Mouse (Mus musculus): ENCODE results near the gene Sbsn. TPM values are rescaled to one million over a fixed set of nuclear protein-coding genes. Genes with fewer than 3 reads are reported as not detected.

Sbsn gene
- 0.45 and 25.6 TPM in 2 replicates for polyA plus RNA-seq (2015; fragmentation: Nextera tagmentation; extraction: Ambion mirVana)

DNA sequence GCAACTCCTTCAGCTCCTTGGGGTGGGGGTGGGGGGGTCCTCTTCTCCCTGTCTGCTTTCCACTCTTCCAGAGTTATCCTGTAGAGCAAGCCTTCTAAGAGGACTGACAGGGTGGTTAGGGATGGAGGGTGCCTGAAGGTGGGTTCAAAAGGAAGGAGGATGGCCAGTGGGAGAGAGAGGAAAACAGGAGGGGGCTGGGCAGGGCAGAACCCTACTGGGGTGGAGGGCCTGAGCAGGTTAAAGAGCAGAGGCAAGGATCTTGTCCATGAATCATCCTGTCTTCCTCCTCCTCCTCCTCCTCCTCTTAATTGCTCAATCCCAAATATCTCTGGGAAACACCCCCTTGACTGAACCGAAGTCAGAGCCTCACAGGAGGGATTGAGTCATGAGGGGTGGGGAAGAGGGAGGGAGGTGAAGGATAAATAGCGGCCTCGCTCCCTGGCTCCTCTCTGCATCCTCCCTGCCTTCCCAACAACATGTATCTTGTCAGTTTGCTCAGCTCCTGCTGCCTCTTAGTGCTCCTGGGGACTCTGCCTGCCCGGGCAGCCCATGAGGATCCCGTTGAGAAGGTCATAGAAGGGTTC is at the start of gene Sbsn:
Sbsn (plus strand) TSS at position 386 of the 584 bp plus-strand sequence.

DNA sequence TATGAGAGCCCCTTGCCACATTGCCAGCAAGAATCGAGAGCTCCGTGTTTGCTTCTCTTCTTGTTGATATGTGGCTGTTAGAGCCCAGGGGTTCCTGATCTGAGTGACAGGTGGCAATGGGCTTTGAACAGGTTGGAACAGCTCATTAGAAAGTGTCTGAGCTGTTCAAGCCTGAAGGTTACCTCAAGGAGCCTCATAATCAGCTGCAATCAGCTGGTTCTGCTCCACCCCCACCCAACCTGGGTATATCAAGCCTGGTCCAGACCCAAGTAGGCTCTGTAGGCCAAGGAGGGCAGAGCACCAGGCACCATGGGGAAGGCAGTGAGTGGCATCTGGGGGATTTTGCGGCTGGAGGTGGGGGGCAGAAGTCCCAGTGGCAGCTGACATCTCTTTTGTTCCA is 39.3 kb upstream of the Sbsn start, which contains the start of gene Atp4a:
Atp4a (plus strand) TSS at position 268 of the 400 bp plus-strand sequence.

DNA sequence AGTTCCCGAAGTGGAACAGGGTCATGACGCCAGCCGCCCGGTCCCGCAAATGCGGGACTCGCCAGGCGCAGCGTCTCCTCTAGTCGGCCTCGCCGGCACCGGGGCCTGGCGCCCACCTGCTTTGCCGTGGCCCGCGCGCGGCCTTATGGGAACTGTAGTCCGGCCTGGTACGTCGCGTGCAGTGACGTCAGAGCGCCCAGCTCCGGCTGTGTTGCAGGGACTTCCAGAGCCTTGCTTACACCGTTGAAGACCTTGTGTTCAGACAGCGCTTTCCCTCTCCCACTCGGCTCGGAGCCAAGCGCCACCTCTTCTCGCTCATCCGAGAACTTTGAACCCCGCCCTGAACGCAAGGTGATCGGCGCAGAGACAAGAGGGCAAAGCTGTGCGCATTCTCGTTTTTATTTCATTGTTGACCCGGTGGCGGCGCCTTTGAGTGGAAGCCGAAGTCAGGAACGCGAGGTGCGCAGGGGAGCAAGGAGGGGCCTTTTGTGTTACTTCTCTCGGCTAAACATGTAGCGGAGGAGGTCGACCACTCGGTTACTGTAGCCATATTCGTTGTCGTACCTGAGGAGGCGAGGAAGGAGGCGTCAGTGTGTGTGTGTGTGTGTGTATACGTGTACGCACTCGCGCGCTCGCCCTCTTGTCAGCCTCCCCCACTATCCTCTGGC is 21.7 kb upstream of the Sbsn start, which contains the start of gene Tmem147:
Tmem147 (minus strand) TSS at position 145 of the 668 bp plus-strand sequence.

DNA sequence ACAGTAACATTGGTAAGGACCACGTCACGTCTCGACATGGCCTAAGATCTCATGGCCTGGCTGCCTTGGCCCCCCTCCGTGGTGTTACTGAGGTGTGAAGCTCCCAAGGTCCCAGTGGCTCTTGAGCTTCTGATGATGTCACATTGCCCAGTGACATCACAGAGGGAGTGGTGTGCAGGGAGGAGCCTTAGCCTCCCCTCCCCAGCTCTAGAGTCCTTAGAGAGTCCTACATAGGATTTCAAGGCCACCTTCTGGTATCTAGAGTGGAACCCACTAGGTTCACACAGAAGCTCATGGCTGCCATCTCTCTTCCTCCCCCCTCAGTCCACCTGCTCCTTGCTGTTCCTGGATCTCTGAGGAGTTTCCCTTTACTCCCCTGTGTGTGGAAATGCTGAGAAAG is 7.7 kb upstream of the Sbsn start, which contains the start of gene Gapdhs:
Gapdhs (minus strand) TSS at position 65 of the 400 bp plus-strand sequence.

DNA sequence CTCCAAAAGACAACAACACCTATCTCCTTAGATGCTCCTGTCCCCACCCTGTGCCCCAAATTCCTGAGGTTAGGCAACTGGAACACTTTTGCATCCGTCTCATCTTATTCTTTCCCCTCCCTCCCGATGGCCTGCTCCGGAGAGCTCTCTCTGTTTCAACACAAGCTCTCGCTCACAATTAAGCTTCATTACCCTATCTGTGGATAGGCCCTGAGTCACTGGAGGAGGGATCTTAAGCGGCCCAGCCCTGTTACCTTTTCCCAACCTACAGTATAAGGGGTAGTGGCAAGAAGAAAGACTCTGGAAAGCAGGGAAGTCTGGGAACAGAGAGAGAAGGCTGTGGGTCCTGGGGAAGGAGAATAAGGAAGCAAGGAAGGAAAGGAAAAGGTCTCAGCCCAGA is 12.2 kb downstream of the Sbsn start, which contains the start of gene Dmkn:
Dmkn (plus strand) TSS at position 301 of the 400 bp plus-strand sequence.

DNA sequence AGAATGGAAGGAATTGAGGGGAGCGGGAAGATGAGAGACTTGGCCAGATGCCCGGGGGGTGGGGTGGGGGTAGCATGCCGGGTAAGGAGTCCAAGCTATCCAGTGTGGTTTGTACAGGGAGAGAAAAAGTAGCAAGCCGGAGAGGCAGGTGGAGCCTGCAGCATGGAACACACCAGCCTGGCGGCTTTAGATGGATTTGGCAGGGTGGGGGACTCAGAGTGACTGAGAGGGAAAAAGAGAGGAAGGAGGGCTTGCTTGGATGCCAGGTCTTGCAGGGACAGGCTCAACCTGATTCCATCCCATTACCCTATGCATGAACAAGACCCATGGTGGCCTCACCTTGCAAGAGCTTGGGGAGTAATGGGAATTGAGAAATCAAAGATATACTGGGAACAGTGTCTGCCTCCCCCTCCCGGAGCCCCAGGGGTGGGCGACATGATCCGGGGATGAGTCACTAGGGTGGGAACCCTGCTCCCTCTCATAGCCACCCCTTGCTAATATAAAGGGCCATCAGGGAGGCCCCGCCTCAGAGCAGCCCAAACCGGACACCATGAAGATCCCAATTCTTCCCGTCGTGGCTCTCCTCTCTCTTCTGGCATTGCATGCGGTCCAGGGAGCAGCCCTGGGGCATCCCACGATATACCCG is 36.2 kb downstream of the Sbsn start, which contains the start of gene Krtdap:
Krtdap (plus strand) TSS at position 520 of the 646 bp plus-strand sequence.

Other genes starting within 250 kb of the Sbsn start
- 1.6 and 1.7 TPM in 2 replicates for gene Arhgap33, start 216.4 kb upstream of the Sbsn start, polyA plus RNA-seq (2015; fragmentation: Nextera tagmentation; extraction: Ambion mirVana)
- gene Hspb6, start 199.3 kb upstream of the Sbsn start, polyA plus RNA-seq (2015; fragmentation: Nextera tagmentation; extraction: Ambion mirVana): 249 and 337 TPM in 2 replicates
- gene Proser3, start 199.2 kb upstream of the Sbsn start, polyA plus RNA-seq (2015; fragmentation: Nextera tagmentation; extraction: Ambion mirVana): 3.3 TPM in 2 replicates
- gene Lin37, start 191.6 kb upstream of the Sbsn start, polyA plus RNA-seq (2015; fragmentation: Nextera tagmentation; extraction: Ambion mirVana): 27.5 and 27.9 TPM in 2 replicates
- gene U2af1l4, start 188.2 kb upstream of the Sbsn start, polyA plus RNA-seq (2015; fragmentation: Nextera tagmentation; extraction: Ambion mirVana): 84.5 and 85.4 TPM in 2 replicates
- gene Gm49396, start 188.1 kb upstream of the Sbsn start, polyA plus RNA-seq (2015; fragmentation: Nextera tagmentation; extraction: Ambion mirVana): 3.2 and 3.3 TPM in 2 replicates
- 120 and 135 TPM in 2 replicates for gene Psenen, start 187.8 kb upstream of the Sbsn start, polyA plus RNA-seq (2015; fragmentation: Nextera tagmentation; extraction: Ambion mirVana)
- 0.66 and 1.7 TPM in 2 replicates for gene Igflr1, start 186.0 kb upstream of the Sbsn start, polyA plus RNA-seq (2015; fragmentation: Nextera tagmentation; extraction: Ambion mirVana)
- gene Kmt2b, start 162.7 kb upstream of the Sbsn start, polyA plus RNA-seq (2015; fragmentation: Nextera tagmentation; extraction: Ambion mirVana): 3.0 and 3.9 TPM in 2 replicates
- gene Zbtb32, start 152.6 kb upstream of the Sbsn start, polyA plus RNA-seq (2015; fragmentation: Nextera tagmentation; extraction: Ambion mirVana): 0.10 and 0.15 TPM in 2 replicates
- gene Upk1a, start 138.6 kb upstream of the Sbsn start, polyA plus RNA-seq (2015; fragmentation: Nextera tagmentation; extraction: Ambion mirVana): 0.39 and 0.53 TPM in 2 replicates
- 1,910 and 2,111 TPM in 2 replicates for gene Cox6b1, start 125.3 kb upstream of the Sbsn start, polyA plus RNA-seq (2015; fragmentation: Nextera tagmentation; extraction: Ambion mirVana)
- not detected in 2 replicates for gene Etv2, start 115.6 kb upstream of the Sbsn start, polyA plus RNA-seq (2015; fragmentation: Nextera tagmentation; extraction: Ambion mirVana)
- 65.4 and 67.4 TPM in 2 replicates for gene Rbm42, start 101.2 kb upstream of the Sbsn start, polyA plus RNA-seq (2015; fragmentation: Nextera tagmentation; extraction: Ambion mirVana)
- gene Haus5, start 86.5 kb upstream of the Sbsn start, polyA plus RNA-seq (2015; fragmentation: Nextera tagmentation; extraction: Ambion mirVana): 7.5 and 9.5 TPM in 2 replicates
- not detected in 2 replicates for gene Pmis2, start 79.9 kb upstream of the Sbsn start, polyA plus RNA-seq (2015; fragmentation: Nextera tagmentation; extraction: Ambion mirVana)
- gene 2200002J24Rik, start 52.5 kb upstream of the Sbsn start, polyA plus RNA-seq (2015; fragmentation: Nextera tagmentation; extraction: Ambion mirVana): 0.33 TPM in 1 of 2 replicates, not detected in the other
- gene Atp4a, start 39.3 kb upstream of the Sbsn start, polyA plus RNA-seq (2015; fragmentation: Nextera tagmentation; extraction: Ambion mirVana): 0.15 and 0.22 TPM in 2 replicates
- 227 and 250 TPM in 2 replicates for gene Tmem147, start 21.9 kb upstream of the Sbsn start, polyA plus RNA-seq (2015; fragmentation: Nextera tagmentation; extraction: Ambion mirVana)
- gene Gapdhs, start 7.8 kb upstream of the Sbsn start, polyA plus RNA-seq (2015; fragmentation: Nextera tagmentation; extraction: Ambion mirVana): 0.21 TPM in 1 of 2 replicates, not detected in the other
- 0.51 and 65.3 TPM in 2 replicates for gene Dmkn, start 12.3 kb downstream of the Sbsn start, polyA plus RNA-seq (2015; fragmentation: Nextera tagmentation; extraction: Ambion mirVana)
- gene Krtdap, start 36.4 kb downstream of the Sbsn start, polyA plus RNA-seq (2015; fragmentation: Nextera tagmentation; extraction: Ambion mirVana): 8.3 and 219 TPM in 2 replicates
- 1.0 and 6.6 TPM in 2 replicates for gene Ffar2, start 72.3 kb downstream of the Sbsn start, polyA plus RNA-seq (2015; fragmentation: Nextera tagmentation; extraction: Ambion mirVana)
- gene Ffar3, start 104.7 kb downstream of the Sbsn start, polyA plus RNA-seq (2015; fragmentation: Nextera tagmentation; extraction: Ambion mirVana): not detected in 2 replicates
- gene Ffar1, start 110.1 kb downstream of the Sbsn start, polyA plus RNA-seq (2015; fragmentation: Nextera tagmentation; extraction: Ambion mirVana): not detected in 2 replicates
- gene Cd22, start 128.9 kb downstream of the Sbsn start, polyA plus RNA-seq (2015; fragmentation: Nextera tagmentation; extraction: Ambion mirVana): 0.24 and 0.33 TPM in 2 replicates
- gene Mag, start 163.4 kb downstream of the Sbsn start, polyA plus RNA-seq (2015; fragmentation: Nextera tagmentation; extraction: Ambion mirVana): 2.2 and 2.4 TPM in 2 replicates
- not detected in 2 replicates for gene Hamp2, start 173.2 kb downstream of the Sbsn start, polyA plus RNA-seq (2015; fragmentation: Nextera tagmentation; extraction: Ambion mirVana)
- gene Hamp, start 192.6 kb downstream of the Sbsn start, polyA plus RNA-seq (2015; fragmentation: Nextera tagmentation; extraction: Ambion mirVana): not detected in 2 replicates
- 13.5 and 15.2 TPM in 2 replicates for gene Usf2, start 205.3 kb downstream of the Sbsn start, polyA plus RNA-seq (2015; fragmentation: Nextera tagmentation; extraction: Ambion mirVana)
- 0.73 and 1.8 TPM in 2 replicates for gene Lsr, start 222.0 kb downstream of the Sbsn start, polyA plus RNA-seq (2015; fragmentation: Nextera tagmentation; extraction: Ambion mirVana)
- gene Fam187b, start 222.3 kb downstream of the Sbsn start, polyA plus RNA-seq (2015; fragmentation: Nextera tagmentation; extraction: Ambion mirVana): 0.22 TPM in 1 of 2 replicates, not detected in the other